Mouse (Mus musculus) activated CD4-positive, CD25-positive, alpha-beta regulatory T cell, adult 4 months (primary cell): Measurements from ENCODE around the gene Sipa1l1. TPM values are rescaled to one million over a fixed set of nuclear protein-coding genes. Genes with fewer than 3 reads are reported as not detected.

Source experiments
- ATAC-seq: one replicate; pipeline ENCODE4 v1.8.0; 2017
- polyA plus RNA-seq, 2 experiments: library from polyadenylated mRNA; unstranded; fragments of 100-300 nt; shearing (Covaris generic); gene quantifications; one replicate each; pipeline ENCODE4 v1.2.1; 2017

Gene Sipa1l1
- polyA plus RNA-seq, 2 experiments from 2014 or later: 23.4 to 29.9 TPM

DNA sequence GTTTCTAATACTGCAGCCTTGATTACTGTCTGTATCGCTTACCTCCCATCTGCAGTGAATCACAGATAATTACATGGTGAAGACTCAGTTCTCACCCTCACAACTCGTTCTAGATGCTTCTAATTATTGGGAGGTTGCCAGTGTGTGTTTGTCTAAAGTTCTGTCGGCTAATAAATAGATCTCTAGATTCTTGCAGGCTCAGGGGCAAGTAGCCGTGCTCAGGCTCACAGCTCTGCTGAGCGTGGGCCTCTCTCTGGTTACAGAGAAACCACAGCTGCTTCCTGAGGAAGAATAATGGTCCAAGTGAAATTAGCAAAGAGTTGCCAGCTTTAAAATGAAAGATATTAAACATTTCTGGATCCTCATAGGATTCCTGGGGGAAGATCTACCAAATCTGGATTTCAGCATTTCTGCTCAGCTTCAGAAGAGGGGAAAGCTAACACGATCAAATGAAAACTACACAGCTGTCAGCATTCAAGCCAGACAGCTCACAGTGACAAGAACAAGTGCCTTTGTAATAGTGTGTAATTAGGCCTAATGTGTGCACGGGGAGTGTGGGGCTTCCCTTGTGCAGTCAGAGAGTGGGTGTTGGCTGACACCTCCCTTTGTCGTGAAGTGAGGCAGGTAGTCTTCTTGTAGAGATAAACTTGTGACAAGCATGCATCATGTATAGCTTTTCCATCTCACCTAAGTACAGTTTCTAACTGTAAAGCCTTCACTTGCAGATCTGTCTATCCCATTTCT is 225.2 kb downstream of the Sipa1l1 start:
- ATAC-seq: peak; percentile 68

DNA sequence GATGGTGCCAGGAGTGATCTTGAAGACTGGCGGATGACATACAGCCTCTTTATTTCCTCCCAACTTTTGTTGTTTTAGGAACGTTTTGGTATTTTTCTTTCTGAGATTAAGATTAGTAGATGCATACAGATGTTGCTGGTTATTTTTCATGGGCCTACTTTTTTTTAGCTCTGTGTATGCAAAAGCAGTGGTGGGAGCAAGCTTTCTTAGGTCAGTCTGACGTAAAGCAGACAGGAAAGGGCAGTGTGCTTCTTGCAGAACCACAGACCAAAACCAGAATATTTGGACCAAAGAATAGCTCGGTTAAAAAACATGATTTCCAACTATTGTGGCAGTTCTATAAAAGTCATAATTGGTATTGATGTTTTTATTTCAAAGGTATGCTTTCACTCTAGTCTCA is 226.1 kb downstream of the Sipa1l1 start:
- no peak for ATAC-seq

- ATAC-seq: no peak
Measured at GRCm38 (mm10) chr12:82397193-82397592, 228.1 kb downstream of the Sipa1l1 start.

GRCm38 (mm10) chr12:82397751-82398150 is 228.6 kb downstream of the Sipa1l1 start:
- no peak for ATAC-seq

DNA sequence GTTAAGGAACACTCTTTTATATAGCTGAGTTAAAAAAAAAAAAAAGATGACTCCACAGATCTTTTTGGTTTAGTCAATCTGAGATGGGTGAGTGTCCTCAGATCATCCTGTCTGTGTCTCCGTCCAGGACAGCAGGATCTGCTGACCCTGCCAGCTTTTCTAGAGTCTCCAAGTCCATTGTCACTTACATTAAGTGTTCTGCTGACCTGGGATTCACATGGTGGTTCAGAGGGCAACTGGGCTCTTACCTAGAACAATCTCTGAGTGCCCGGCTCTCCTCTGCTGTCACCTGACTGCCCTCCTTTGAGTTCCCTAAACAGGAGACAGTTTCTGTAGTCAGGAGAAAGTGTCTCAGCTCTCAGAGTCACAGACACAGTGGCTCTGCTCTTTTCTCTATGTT is 229.8 kb downstream of the Sipa1l1 start:
- no peak for ATAC-seq

GRCm38 (mm10) chr12:82399971-82400720 is 231.0 kb downstream of the Sipa1l1 start:
- no peak for ATAC-seq

DNA sequence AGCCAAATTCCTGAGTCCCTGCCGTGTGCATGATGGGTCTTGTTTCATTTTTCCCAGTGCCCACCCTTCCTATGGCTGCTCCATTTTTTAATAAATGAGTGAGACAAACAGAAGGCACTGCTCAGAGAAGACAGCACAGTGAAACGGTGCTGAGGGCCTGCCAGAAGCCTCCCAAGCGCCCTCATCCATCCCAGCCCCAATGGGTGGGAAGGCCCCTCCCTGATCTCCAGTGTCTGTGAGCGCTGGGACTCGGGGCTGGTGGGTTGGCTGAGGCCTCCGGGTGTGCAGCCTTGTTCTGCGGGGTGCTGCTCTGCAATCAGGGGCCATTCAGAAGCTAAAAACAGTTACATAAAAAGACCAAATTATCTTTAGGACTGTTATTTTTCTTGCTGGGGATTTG is 231.7 kb downstream of the Sipa1l1 start:
- ATAC-seq: no peak

DNA sequence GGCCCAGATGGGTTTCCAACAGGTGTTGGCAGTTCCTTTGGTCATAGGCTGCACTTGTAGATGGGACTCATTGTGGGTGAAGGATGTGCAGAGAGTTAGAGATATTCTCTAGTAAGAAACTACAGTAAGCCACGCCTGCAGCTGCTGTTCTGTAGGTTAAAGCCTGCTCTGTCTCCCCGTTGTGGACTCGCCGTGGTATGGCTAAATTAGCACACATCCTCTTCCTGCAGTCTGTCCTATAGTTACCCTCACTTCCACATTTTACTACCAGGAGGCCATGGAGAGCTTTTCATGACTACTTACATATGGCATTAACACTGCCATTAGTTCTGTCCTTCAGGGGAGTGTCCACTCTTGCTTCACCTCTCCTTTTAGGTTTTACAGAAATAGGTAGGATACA is 232.3 kb downstream of the Sipa1l1 start:
- ATAC-seq: no peak

DNA sequence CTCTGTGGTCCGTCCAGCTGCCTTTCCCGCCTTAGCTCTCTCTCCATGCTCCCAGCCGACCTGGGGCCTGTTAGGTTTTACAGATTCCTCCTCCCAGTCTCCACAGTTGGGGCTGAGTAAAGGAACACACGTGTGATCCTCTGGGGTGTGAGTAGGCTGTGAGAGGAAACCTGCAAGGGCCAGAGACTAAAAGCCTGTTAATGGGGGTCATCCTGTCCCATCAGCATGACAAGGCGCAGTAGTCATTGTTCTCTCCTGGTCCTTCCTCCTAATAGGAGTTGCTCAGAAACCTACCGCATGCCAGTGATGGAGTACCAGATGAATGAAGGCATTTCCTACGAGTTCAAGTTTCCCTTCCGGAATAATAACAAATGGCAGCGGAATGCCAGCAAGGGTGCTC is 233.5 kb downstream of the Sipa1l1 start:
- no peak for ATAC-seq

DNA sequence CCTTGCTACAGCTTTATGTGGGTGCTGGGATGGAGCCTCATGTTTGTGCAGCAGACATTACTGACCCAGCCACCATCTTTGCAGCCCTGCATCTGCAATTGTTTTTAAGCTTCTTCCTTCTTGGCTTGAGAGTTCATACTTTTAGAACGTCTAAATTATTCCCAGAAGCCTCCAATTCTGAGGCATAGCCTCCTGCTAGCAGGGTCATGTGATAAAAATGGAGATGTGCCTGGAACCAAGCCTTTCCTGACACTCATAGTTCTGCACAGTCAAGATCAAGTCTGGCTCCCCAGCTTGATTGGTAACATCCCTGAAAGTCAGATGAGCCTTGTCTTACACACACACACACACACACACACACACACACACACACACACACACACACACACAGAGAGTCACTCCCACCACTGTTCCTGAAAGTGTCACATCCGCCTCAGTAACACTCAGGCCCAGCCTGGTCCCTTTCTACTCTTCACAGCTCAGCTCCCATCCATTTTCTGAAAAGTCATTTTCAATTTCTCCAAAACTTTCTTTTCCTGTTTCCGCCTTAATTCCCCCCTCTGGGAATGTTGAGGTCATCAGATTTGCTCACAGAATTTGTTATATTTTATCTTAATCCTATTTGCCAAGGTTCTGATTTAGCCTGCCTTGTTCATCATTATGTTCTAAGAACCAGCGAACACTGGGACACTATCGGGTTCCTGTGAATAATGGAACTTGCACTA is 238.6 kb downstream of the Sipa1l1 start:
- ATAC-seq: no peak

GRCm38 (mm10) chr12:82408486-82408885 is 239.4 kb downstream of the Sipa1l1 start:
- ATAC-seq: no peak

DNA sequence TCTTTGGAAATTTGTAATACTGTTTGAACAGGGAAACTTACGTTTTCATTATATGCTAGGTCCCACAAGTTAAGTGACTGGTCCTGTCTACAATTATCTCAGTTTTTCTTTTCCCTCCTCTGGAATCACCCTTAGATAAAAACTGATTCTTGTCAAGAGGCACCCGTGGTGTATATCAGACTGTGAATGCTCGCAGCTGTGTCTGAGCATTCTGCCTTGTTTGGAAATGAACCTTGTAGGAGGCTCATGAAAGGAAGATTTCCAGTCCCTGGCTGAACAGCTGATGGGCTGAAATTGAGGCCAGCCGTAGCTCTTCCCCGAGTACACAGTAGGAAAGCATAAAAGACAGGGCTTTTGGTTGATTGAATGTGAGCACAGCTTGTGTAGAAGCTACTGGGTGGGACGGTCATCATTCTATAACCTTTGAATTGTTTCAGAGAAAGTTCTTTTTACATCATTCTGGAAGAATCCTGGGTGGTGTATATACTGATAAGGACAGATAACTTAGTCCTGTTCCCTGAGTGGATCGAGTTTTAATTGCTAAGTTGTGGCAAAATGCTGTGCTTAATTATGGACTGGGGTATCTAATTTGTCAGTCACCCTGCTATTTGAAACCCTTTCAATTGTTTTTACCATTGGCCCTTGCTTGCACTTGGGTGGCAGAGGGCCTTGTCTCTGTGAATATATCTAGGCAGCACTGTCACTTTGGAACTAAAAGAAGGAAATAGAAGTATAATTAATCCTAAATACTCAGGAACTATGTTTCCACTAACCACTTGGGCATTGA is 240.8 kb downstream of the Sipa1l1 start:
- ATAC-seq: no peak

DNA sequence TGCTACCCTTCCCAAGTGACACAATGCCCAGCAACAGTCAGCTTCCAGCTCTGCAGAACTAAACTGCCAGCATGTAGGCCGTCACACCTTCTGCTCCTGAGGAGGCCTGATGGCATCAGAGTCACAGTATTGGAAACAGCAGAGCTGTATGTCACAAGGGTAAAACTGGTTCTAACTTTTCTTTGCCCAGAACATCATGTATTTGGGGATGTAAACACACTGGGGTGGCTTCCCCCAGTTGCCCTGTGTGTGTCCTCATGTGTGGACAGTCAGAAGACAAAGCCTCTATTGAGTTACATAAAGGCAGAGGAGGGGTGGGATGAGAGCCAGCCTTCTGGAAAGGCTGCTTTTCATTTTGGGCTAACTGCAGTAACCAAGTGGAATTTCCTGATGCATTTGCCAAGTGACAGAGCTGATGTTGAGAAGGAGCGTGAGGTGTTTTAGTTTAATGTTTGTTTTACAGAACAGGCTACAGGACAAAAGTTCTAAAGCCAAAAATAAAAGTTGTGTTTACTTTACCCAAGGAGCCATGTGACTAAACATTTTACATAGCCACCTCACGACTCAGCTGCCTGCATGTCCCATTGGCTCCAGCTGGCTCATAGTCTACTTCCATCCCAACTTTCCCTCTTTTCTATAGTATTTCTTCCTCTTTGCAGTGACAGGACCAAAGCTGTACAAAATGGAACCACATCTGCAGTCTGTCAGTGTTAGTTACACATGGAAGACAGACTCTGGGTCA is 243.3 kb downstream of the Sipa1l1 start:
- ATAC-seq: no peak

DNA sequence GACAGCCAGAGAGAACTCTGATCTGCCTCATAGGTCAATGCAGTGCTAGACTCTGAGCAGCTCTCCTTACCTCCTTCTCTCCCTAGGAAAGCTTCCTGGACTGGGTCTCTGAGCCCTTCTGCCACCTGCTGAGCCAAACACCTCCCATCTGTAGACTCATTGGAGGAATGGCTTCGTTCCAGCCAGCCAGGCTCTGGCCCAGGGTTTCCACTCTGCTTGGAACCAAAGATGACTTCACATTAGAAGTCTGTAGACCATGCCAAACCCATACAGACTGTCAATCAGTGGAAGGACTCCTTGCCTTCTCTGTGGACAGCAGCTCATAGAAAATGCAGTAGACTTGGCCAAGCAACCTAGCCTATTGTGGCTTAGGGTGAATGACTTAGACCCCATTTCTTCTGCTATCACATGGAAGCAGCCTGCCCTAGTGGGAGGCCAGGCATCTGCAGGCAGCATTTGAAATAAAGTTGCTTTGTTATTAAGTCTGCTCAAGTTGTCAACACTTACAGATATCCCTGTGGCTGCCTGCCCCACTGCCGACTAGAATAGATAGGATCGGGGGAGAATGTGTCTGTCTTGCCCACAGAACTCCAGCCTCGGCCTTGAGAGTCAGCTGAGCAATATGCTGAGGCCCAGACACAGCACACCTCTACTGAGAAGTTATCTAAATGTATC is 246.7 kb downstream of the Sipa1l1 start:
- no peak for ATAC-seq

DNA sequence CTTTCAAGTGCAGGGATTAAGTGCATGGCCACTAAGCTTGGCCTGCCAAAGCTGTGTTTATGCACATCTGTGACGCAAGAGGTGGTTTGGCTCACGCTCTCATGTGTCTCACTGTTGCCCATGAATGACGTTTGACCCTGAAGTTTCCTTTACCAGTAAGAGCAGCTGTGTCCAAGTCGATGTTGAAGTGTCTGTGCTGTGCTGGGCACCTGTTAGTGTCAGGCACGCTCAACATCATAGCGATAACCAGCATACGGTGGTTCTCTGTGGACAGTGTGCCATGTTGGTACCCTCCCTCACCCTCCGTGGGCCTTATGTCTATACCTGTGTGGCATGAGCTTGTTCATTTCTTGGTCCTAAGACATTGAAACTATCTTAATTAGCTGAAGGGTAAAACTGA is 249.9 kb downstream of the Sipa1l1 start:
- ATAC-seq: no peak

- no peak for ATAC-seq
Measured at GRCm38 (mm10) chr12:82424783-82425182, 255.7 kb downstream of the Sipa1l1 start.

GRCm38 (mm10) chr12:82425853-82426252 is 256.7 kb downstream of the Sipa1l1 start:
- no peak for ATAC-seq

GRCm38 (mm10) chr12:82427416-82427815 is 258.3 kb downstream of the Sipa1l1 start:
- ATAC-seq: no peak

DNA sequence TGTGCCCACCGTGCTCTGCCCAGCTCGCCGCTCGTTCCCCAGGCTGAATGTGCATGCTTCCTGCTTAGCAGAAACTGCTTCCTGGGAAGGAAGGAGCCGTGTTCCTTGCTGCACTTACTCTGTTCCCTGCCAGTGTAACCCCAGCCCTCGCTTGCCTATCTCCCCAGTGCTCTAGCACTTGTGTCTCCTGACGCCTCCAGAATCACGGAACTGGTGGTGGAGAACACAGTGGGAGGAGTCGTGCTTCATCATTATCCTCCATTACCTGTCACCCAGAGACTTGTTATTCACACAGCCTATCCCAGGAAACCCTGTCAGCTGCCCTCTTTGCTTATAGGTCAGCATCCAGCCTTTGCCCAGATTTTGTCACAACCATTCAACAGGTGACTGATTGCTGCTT is 259.3 kb downstream of the Sipa1l1 start:
- ATAC-seq: no peak

DNA sequence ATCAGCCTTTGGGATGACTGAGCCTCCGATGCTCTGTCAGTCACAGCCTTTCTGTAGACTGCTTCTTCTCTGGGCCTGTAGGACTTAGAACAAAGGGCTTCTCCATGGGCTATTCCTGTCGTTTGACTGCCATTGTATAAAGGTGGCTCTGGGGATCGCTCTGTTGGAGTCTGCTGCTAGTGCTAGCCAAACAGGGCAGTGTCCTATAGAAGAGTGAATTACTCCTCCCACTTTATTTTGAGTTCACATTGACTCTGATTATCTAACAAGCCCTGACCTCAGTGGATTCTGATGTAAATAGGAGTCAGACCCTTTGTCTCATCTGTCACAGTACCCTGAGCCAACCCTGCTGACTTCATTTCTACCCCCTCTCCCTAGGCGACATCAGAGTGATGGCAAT is 264.2 kb downstream of the Sipa1l1 start:
- no peak for ATAC-seq

- no peak for ATAC-seq
Measured at GRCm38 (mm10) chr12:82434591-82434990, 265.5 kb downstream of the Sipa1l1 start.
